Mouse (Mus musculus) lung, postnatal 36 days (tissue): ENCODE data around the gene Plxdc1.
A peak's percentile ranks its signal among the peaks of the same experiment; 100 is the strongest.

Experiments used
- DNase-seq: peaks from one replicate; pipeline ENCODE4 v3.0.0; 2022; ENCODE audit warnings: mixed read lengths

Gene Plxdc1

GRCm38 (mm10) chr11:97913111-97913510 is 73.1 kb downstream of the Plxdc1 start:
- DNase-seq, result no peak

- no peak for DNase-seq
Measured at GRCm38 (mm10) chr11:97908634-97909348, 77.5 kb downstream of the Plxdc1 start.

GRCm38 (mm10) chr11:97907935-97908334 is 78.3 kb downstream of the Plxdc1 start:
- DNase-seq, result no peak

GRCm38 (mm10) chr11:97906905-97907304 is 79.3 kb downstream of the Plxdc1 start:
- DNase-seq, result no peak

GRCm38 (mm10) chr11:97905941-97906340 is 80.3 kb downstream of the Plxdc1 start:
- no peak for DNase-seq

- no peak for DNase-seq
Measured at GRCm38 (mm10) chr11:97905540-97905939, 80.7 kb downstream of the Plxdc1 start.

- no peak for DNase-seq
Measured at GRCm38 (mm10) chr11:97904801-97905200, 81.4 kb downstream of the Plxdc1 start.

GRCm38 (mm10) chr11:97901806-97902205 is 84.4 kb downstream of the Plxdc1 start:
- DNase-seq, result no peak

GRCm38 (mm10) chr11:97899822-97900221 is 86.4 kb downstream of the Plxdc1 start:
- DNase-seq, result peak; percentile 96

- no peak for DNase-seq
Measured at GRCm38 (mm10) chr11:97897568-97898185, 88.6 kb downstream of the Plxdc1 start.

GRCm38 (mm10) chr11:97896655-97897054 is 89.6 kb downstream of the Plxdc1 start:
- no peak for DNase-seq

GRCm38 (mm10) chr11:97891821-97892220 is 94.4 kb downstream of the Plxdc1 start:
- no peak for DNase-seq

- DNase-seq, result no peak
Measured at GRCm38 (mm10) chr11:97885296-97885915, 100.8 kb downstream of the Plxdc1 start.

- DNase-seq, result no peak
Measured at GRCm38 (mm10) chr11:97884601-97885185, 101.6 kb downstream of the Plxdc1 start.

- peak; percentile 99 for DNase-seq
Measured at GRCm38 (mm10) chr11:97883918-97884600, 102.2 kb downstream of the Plxdc1 start, which contains the start of gene Fbxo47. TSS of gene Fbxo47 (minus strand) at chr11:97884154.

- peak; percentile 82 for DNase-seq
Measured at GRCm38 (mm10) chr11:97883542-97883917, 102.7 kb downstream of the Plxdc1 start.

- DNase-seq, result no peak
Measured at GRCm38 (mm10) chr11:97880362-97880761, 105.9 kb downstream of the Plxdc1 start.

GRCm38 (mm10) chr11:97877341-97877740 is 108.9 kb downstream of the Plxdc1 start:
- no peak for DNase-seq

GRCm38 (mm10) chr11:97874396-97874795 is 111.8 kb downstream of the Plxdc1 start:
- no peak for DNase-seq
